Mouse (Mus musculus) olfactory bulb, adult 2 months (tissue): Measurements from ENCODE around the gene Nol4l. TPM values are rescaled to one million over a fixed set of nuclear protein-coding genes. Genes with fewer than 3 reads are reported as not detected.

Experiments
- H3K27ac ChIP-seq: fragments of 200-500 bp; 2 replicates; pipeline ENCODE4 v1.5.1; 2012; ENCODE audit warnings: low read depth, low read length; ENCODE audit not compliant: insufficient read depth
- H3K4me1 ChIP-seq: fragments of 200-500 bp; 2 replicates; pipeline ENCODE4 v1.6.1; 2012; ENCODE audit warnings: low read length; ENCODE audit not compliant: control insufficient read depth, insufficient read depth
- H3K4me3 ChIP-seq: fragments of 200-500 bp; 2 replicates; pipeline ENCODE4 v1.5.1; 2012; ENCODE audit warnings: mild to moderate bottlenecking, low read depth, low read length, moderate library complexity; ENCODE audit not compliant: insufficient read depth
- CTCF ChIP-seq: fragments of 200-500 bp; IDR thresholded peaks from 2 replicates; pipeline ENCODE4 v1.5.1; 2012; ENCODE audit warnings: low read depth, mild to moderate bottlenecking, low read length, moderate library complexity; ENCODE audit not compliant: insufficient read depth
- POLR2A ChIP-seq: fragments of 200-500 bp; IDR thresholded peaks from 2 replicates; pipeline ENCODE4 v1.6.1; 2012; ENCODE audit warnings: mild to moderate bottlenecking, low read depth, low read length, moderate library complexity; ENCODE audit not compliant: insufficient read depth
- WGBS: fragments of 180-500 bp; shearing (Covaris S2); methylation state at CpG from one replicate; pipeline ENCODE4 v1.1.7; 2018; 5-methylcytosine and 5-hydroxymethylcytosine counted together
- polyA plus RNA-seq: library from polyadenylated mRNA; stranded (reverse); fragments of >200 nt; gene quantifications from 2 replicates; pipeline ENCODE4 v1.2.4, GENCODE M21; 2012; ENCODE audit warnings: low replicate concordance; ENCODE audit not compliant: missing spikeins, insufficient read depth, insufficient read length

Nol4l gene
- polyA plus RNA-seq, 1 experiment = 194 TPM

GRCm38 (mm10) chr2:153361101-153361710 lies 168.6 kb downstream of the Nol4l start:
- WGBS = 92% methylated on average over 1 of the region's 1 CpGs
- H3K4me1 ChIP-seq = no peaks in the 10 kb centered on the region
- H3K4me3 ChIP-seq = no peak overlapping the region
- no peak for TF ChIP-seq CTCF
- TF ChIP-seq POLR2A = no peak
- H3K27ac ChIP-seq = no peak overlapping the region

Other genes with a start within 250 kb of the Nol4l start
- gene Kif3b, start 238.6 kb downstream of the Nol4l start, polyA plus RNA-seq = not detected in 2 replicates
- gene Asxl1, start 184.1 kb downstream of the Nol4l start, polyA plus RNA-seq = 329 TPM in 1 of 2 replicates, not detected in the other
- gene 4930404H24Rik, start 37.2 kb downstream of the Nol4l start, polyA plus RNA-seq = not detected in 2 replicates
- not detected in 2 replicates for gene Commd7, start 102.8 kb upstream of the Nol4l start, polyA plus RNA-seq
- not detected in 2 replicates for gene Dnmt3b, start 119.5 kb upstream of the Nol4l start, polyA plus RNA-seq
- not detected in 2 replicates for gene Dnmt3c, start 166.7 kb upstream of the Nol4l start, polyA plus RNA-seq
- gene Mapre1, start 211.3 kb upstream of the Nol4l start, polyA plus RNA-seq = 41.3 and 62.3 TPM in 2 replicates
- not detected in 2 replicates for gene Efcab8, start 250.0 kb upstream of the Nol4l start, polyA plus RNA-seq